Comparison of ENCODE assay signal across 7 mouse cellular contexts in genomic region chr10:89444381-89444780, GRCm38 (mm10). TPM values are rescaled to one million over a fixed set of nuclear protein-coding genes. Genes with fewer than 3 reads are reported as not detected.
DNase-seq lines count a peak whose midpoint lies in the region; ATAC-seq and TF ChIP-seq lines count a peak whose summit lies in the region.

No protein-coding gene starts in this region.

- peaks cover 11% of the 10 kb centered on the region for H3K9me3 ChIP-seq in megakaryocyte, embryonic 14.5 days
- no peaks in the 10 kb centered on the region for H3K9me3 ChIP-seq in forebrain, embryonic 14.5 days (replicated peaks; ENCODE audit: control insufficient read depth, low read length)
- no peaks in the 10 kb centered on the region for H3K9me3 ChIP-seq in liver, embryonic 14.5 days (ENCODE audit: control insufficient read depth, low read length)

- peak overlapping the region; percentile 63; the same call in 1 of the 2 replicates for H3K9ac ChIP-seq in forebrain, embryonic 14.5 days (ENCODE audit: low read length)
- H3K9ac ChIP-seq in liver, embryonic 14.5 days (replicated peaks) = peak overlapping the region; percentile 68

- peak overlapping the region; percentile 95 for H3K4me3 ChIP-seq in megakaryocyte, embryonic 14.5 days (replicated peaks)
- H3K4me3 ChIP-seq in forebrain, embryonic 14.5 days (ENCODE audit: low read depth, low read length) = peak overlapping the region; percentile 48
- H3K4me3 ChIP-seq in liver, embryonic 14.5 days (ENCODE audit: insufficient read depth in 1 of 2, low read depth in 2 of 2, low read length in 2 of 2) = peak overlapping the region; percentile 61 to 75; a peak in 3 of 4 replicates

- H3K27me3 ChIP-seq in megakaryocyte, embryonic 14.5 days (replicated peaks) = no peaks in the 10 kb centered on the region
- no peaks in the 10 kb centered on the region for H3K27me3 ChIP-seq in forebrain, embryonic 14.5 days (replicated peaks; ENCODE audit: control insufficient read depth, insufficient read depth, low read length)
- H3K27me3 ChIP-seq in liver, embryonic 14.5 days (ENCODE audit: control insufficient read depth, insufficient read depth, low read length) = no peaks in the 10 kb centered on the region

- no peak overlapping the region for H3K27ac ChIP-seq in forebrain, embryonic 14.5 days (ENCODE audit: low read depth, low read length)
- no peak overlapping the region for H3K27ac ChIP-seq in liver, embryonic 14.5 days

- no peak for DNase-seq in forebrain, embryonic 14.5 days (ENCODE audit: low spot score)
- no peak for DNase-seq in liver, embryonic 14.5 days (ENCODE audit: low read depth in 3 of 3, low spot score in 3 of 3)
- peak; percentile 35 for DNase-seq in testis, postnatal 14 days (ENCODE audit: low spot score)
- no peak for DNase-seq in adrenal gland, adult 2 months
- DNase-seq in frontal cortex, postnatal 14 days (ENCODE audit: low spot score in 2 of 2) = no peak

- H3K36me3 ChIP-seq in megakaryocyte, embryonic 14.5 days (replicated peaks; ENCODE audit: low read length) = peaks cover 27% of the 10 kb centered on the region
- H3K36me3 ChIP-seq in forebrain, embryonic 14.5 days (ENCODE audit: control insufficient read depth, insufficient read depth, low read length) = no peaks in the 10 kb centered on the region
- H3K36me3 ChIP-seq in liver, embryonic 14.5 days (replicated peaks; ENCODE audit: control insufficient read depth, insufficient read depth, low read depth) = no peaks in the 10 kb centered on the region; the same call in 1 of the 2 replicates

- no peak for TF ChIP-seq EP300 in liver, embryonic 14.5 days (IDR thresholded peaks at IDR 0.05; ENCODE audit: low read depth)

- no peak for TF ChIP-seq CTCF in liver, embryonic 14.5 days (IDR thresholded peaks at IDR 0.05; ENCODE audit: low read depth)

- WGBS in forebrain, embryonic 14.5 days = 39% methylated on average over 3 of the region's 3 CpGs
- 38% methylated on average over 3 of the region's 3 CpGs for WGBS in liver, embryonic 14.5 days (ENCODE audit: insufficient replicate concordance)

- peaks cover 48% of the 10 kb centered on the region for H3K4me1 ChIP-seq in megakaryocyte, embryonic 14.5 days
- peaks cover 3% of the 10 kb centered on the region; the same call in 1 of the 2 replicates for H3K4me1 ChIP-seq in forebrain, embryonic 14.5 days (ENCODE audit: control insufficient read depth, insufficient read depth, low read length)
- H3K4me1 ChIP-seq in liver, embryonic 14.5 days (replicated peaks; ENCODE audit: control insufficient read depth in 2 of 2, insufficient read depth in 2 of 2, low read length in 1 of 2) = peaks cover 3 to 13% of the 10 kb centered on the region in 2 experiments

- no peak for ATAC-seq in megakaryocyte, adult 5-6 weeks (ENCODE audit: poor library complexity, severe bottlenecking)
- ATAC-seq in forebrain, embryonic 14.5 days = no peak
- ATAC-seq in liver, embryonic 14.5 days (ENCODE audit: insufficient read depth) = no peak

- H3K4me2 ChIP-seq in forebrain, embryonic 14.5 days (ENCODE audit: low read length) = peak overlapping the region; percentile 79
- H3K4me2 ChIP-seq in liver, embryonic 14.5 days (ENCODE audit: low read depth) = peak overlapping the region; percentile 90

RNA-seq across cellular contexts. Expression of gene Gas2l3, which starts 0.6 kb away (rescaled TPM):
- polyA plus RNA-seq in megakaryocyte, embryonic 14.5 days (2012; ENCODE audit: insufficient read depth, low replicate concordance) = 0.20 TPM in 1 of 2 replicates, not detected in the other
- total RNA-seq in megakaryocyte, adult 5-6 weeks (2015) = 24.4 and 26.2 TPM in 2 replicates
- 31.9 and 41.4 TPM in 2 replicates for total RNA-seq in megakaryocyte, adult 5-6 weeks (2017)
- polyA plus RNA-seq in forebrain, embryonic 14.5 days (2014; fragmentation: Nextera tagmentation; extraction: Ambion mirVana) = 7.7 and 12.3 TPM in 2 replicates
- polyA plus RNA-seq in liver, embryonic 14.5 days (2012; rRNA removed) = 2.2 and 2.7 TPM in 2 replicates
- polyA plus RNA-seq in liver, embryonic 14.5 days (2014; fragmentation: Nextera tagmentation; extraction: Ambion mirVana) = 3.5 and 3.6 TPM in 2 replicates
- 1 to 10 TPM; 2.3 to 8.1 TPM for total RNA-seq in adrenal gland, adult 2 months (2021)
- 0.38 and 1.1 TPM in 2 replicates for polyA plus RNA-seq in adrenal gland, adult 2 months (2012; rRNA removed)
